Mouse (Mus musculus): ENCODE measurements at regions not wholly inside any gene's neighbourhood (a gene's known extent, or its start where the extent isn't known, plus 50 kb on each side); places are given as distances from the start of the nearest gene placed in this dataset.
A peak's percentile ranks its signal among the peaks of the same experiment; 100 is the strongest.
"Not testable (repeated sequence)": the region's sequence is repeated elsewhere in the genome, so short reads cannot be mapped to it uniquely, and the experiment has no call there.

DNA sequence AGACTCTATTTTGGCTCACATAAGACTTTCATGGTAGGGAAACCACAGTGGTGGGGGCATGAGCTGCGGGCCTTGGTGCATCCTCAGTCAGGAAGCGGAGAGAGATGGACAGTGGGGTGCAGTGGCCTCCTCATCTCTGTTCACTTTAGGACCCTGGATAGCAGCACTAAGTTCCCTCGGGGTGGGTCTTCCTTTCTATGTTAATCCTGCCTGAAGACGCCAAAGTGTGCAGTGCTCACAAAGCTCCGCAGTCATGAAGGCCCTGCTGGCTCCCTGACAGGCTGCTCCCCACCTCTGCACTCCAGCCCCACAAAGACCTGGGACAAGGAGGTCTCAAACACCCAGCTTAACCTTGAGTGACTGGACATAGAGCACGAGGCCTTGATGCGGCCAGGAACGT is 56.8 kb downstream of the Sox1 start:
- Histone ChIP-seq H3K36me3 (replicated peaks) (no peaks in the 10 kb centered on the region), H3K27ac (0 out of 2 replicates have a peak overlapping the region, but pooled peaks have one; percentile 44), H3K9me3 (peaks cover 4% of the 10 kb centered on the region; the same call in 1 of the 2 replicates), H3K4me3 (no peak overlapping the region), H3K27me3 (ENCODE audit: poor library complexity, severe bottlenecking) (peaks cover 67% of the 10 kb centered on the region), H3K4me1 (peaks cover 8% of the 10 kb centered on the region)
- WGBS = 59% methylated on average over 8 of the region's 8 CpGs
- DNase-seq (ENCODE audit: extremely low spot score, low spot score) = no peak

DNA sequence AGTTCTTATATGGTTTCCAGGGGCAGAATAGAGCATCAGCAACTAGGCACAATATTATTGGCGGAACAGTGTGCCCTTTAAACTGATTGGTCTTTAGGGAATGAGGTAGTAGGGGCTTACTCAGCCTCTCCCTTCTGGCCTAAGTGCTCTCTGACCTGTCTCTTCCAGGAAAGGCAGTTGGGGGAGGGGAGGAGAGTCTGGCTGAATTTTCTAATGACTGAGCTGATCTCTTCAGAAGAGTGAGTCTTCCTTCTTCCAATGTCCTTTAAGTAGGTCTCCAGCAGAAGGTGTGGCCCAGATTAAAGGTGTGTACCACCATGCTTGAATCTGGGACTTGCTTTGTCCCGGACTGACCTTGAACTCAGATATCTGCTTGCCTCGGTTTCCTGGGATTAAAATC is 60.3 kb downstream of the Sox1 start:
- Histone ChIP-seq H3K27me3 (ENCODE audit: poor library complexity, severe bottlenecking) (peaks cover 77% of the 10 kb centered on the region), H3K4me1 (peaks cover 19% of the 10 kb centered on the region)
- H3K36me3 ChIP-seq (replicated peaks); H3K4me3 ChIP-seq; H3K27ac ChIP-seq; DNase-seq (ENCODE audit: extremely low spot score, low spot score); H3K9me3 ChIP-seq: not testable (repeated sequence)
- WGBS = 88% methylated on average over 3 of the region's 3 CpGs

DNA sequence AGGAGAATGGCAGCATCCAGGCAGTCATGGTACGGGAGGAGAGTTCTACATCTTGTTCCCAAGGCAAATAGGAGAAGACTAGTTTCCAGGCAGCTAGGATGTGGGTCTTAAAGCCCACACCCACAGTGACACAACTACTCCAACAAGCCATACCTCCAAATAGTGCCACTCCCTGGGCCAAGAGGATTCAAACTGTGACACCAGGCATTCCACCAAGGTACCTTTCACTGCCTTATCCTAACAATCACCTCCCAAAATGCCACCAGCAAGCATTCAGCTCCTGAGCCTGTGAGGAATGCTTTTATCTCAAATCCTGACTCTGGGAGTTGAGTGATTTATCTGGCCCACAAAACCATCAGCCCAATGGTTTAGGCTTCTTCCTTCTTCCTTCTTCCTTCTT is 61.2 kb downstream of the Sox1 start:
- Histone ChIP-seq H3K4me1 (peaks cover 25% of the 10 kb centered on the region), H3K27me3 (ENCODE audit: poor library complexity, severe bottlenecking) (peaks cover 78% of the 10 kb centered on the region), H3K27ac (no peak overlapping the region), H3K36me3 (replicated peaks) (no peaks in the 10 kb centered on the region), H3K4me3 (no peak overlapping the region), H3K9me3 (no peaks in the 10 kb centered on the region)
- DNase-seq (ENCODE audit: extremely low spot score, low spot score) = no peak
- 87% methylated on average over 1 of the region's 1 CpGs for WGBS

GRCm38 (mm10) chr8:12457015-12457414 is 61.9 kb downstream of the Sox1 start:
- H3K27me3 ChIP-seq (ENCODE audit: poor library complexity, severe bottlenecking) = peaks cover 80% of the 10 kb centered on the region
- WGBS = 68% methylated on average over 7 of the region's 7 CpGs

GRCm38 (mm10) chr8:12466845-12467244 is 71.8 kb downstream of the Sox1 start:
- Histone ChIP-seq H3K4me1 (peaks cover 51% of the 10 kb centered on the region), H3K9me3 (no peaks in the 10 kb centered on the region), H3K27me3 (ENCODE audit: poor library complexity, severe bottlenecking) (peaks cover 92% of the 10 kb centered on the region), H3K27ac (no peak overlapping the region), H3K36me3 (replicated peaks) (no peaks in the 10 kb centered on the region), H3K4me3 (no peak overlapping the region)
- 86% methylated on average over 7 of the region's 7 CpGs for WGBS
- DNase-seq (ENCODE audit: extremely low spot score, low spot score) = no peak

More at GRCm38 (mm10) chr8:12457015-12457414, 61.9 kb downstream of the Sox1 start:
- no peak for DNase-seq (ENCODE audit: extremely low spot score, low spot score)
- Histone ChIP-seq H3K9me3 (no peaks in the 10 kb centered on the region), H3K4me1 (peaks cover 32% of the 10 kb centered on the region), H3K27ac (peak overlapping the region; percentile 67), H3K36me3 (replicated peaks) (no peaks in the 10 kb centered on the region), H3K4me3 (no peak overlapping the region)

GRCm38 (mm10) chr8:12467386-12468326 is 72.6 kb downstream of the Sox1 start:
- 62% methylated on average over 36 of the region's 36 CpGs for WGBS
- Histone ChIP-seq H3K9me3 (no peaks in the 10 kb centered on the region), H3K27ac (peak overlapping the region; percentile 57), H3K4me3 (no peak overlapping the region), H3K27me3 (ENCODE audit: poor library complexity, severe bottlenecking) (peaks cover 95% of the 10 kb centered on the region), H3K4me1 (peaks cover 47% of the 10 kb centered on the region), H3K36me3 (replicated peaks) (no peaks in the 10 kb centered on the region)
- DNase-seq (ENCODE audit: extremely low spot score, low spot score) = peak; percentile 54

- H3K27me3 ChIP-seq (ENCODE audit: poor library complexity, severe bottlenecking) = peaks cover 98% of the 10 kb centered on the region
Observed at GRCm38 (mm10) chr8:12477449-12478401, 82.6 kb downstream of the Sox1 start.

GRCm38 (mm10) chr8:12481918-12482317 is 86.8 kb downstream of the Sox1 start:
- 43% methylated on average over 14 of the region's 14 CpGs for WGBS
- H3K36me3 ChIP-seq (replicated peaks) = no peaks in the 10 kb centered on the region
- peak overlapping the region; percentile 72 for H3K27ac ChIP-seq
- DNase-seq (ENCODE audit: extremely low spot score, low spot score) = no peak
- peaks cover 87% of the 10 kb centered on the region for H3K4me1 ChIP-seq
- H3K27me3 ChIP-seq (ENCODE audit: poor library complexity, severe bottlenecking) = peaks cover 98% of the 10 kb centered on the region
- peaks cover 4% of the 10 kb centered on the region; the same call in 1 of the 2 replicates for H3K9me3 ChIP-seq
- no peak overlapping the region for H3K4me3 ChIP-seq

More at GRCm38 (mm10) chr8:12477449-12478401, 82.6 kb downstream of the Sox1 start:
- peaks cover 54% of the 10 kb centered on the region for H3K4me1 ChIP-seq
- peak; percentile 64 for DNase-seq (ENCODE audit: extremely low spot score, low spot score)
- H3K4me3 ChIP-seq = peak overlapping the region; percentile 47
- 7% methylated on average over 39 of the region's 39 CpGs for WGBS
- peak overlapping the region; percentile 88 for H3K27ac ChIP-seq
- H3K9me3 ChIP-seq = peaks cover 18% of the 10 kb centered on the region; the same call in 1 of the 2 replicates
- no peaks in the 10 kb centered on the region for H3K36me3 ChIP-seq (replicated peaks)

DNA sequence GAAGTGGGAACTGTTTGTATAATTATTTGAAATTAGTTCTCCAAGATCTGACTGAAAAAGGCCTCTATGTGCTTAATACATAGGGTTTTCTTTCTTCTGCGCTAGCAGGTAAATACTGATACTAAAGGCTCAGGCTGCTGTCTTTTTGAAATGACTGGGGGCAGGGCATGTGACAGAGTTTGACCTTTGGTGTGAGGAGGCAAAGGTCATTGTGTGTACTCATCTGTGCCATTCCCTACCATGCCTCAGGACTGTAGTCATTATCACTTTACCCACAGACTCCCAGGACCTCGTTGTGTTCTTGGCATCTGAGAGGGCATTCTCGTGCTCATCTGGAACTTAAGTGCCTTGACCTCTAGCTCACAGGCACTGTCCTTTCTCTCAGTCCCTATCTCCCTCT is 88.5 kb downstream of the Sox1 start:
- no peak overlapping the region for H3K4me3 ChIP-seq
- peaks cover 81% of the 10 kb centered on the region for H3K4me1 ChIP-seq
- DNase-seq (ENCODE audit: extremely low spot score, low spot score) = no peak
- H3K36me3 ChIP-seq (replicated peaks) = no peaks in the 10 kb centered on the region
- H3K27ac ChIP-seq = no peak overlapping the region
- H3K9me3 ChIP-seq = no peaks in the 10 kb centered on the region
- H3K27me3 ChIP-seq (ENCODE audit: poor library complexity, severe bottlenecking) = peaks cover 98% of the 10 kb centered on the region
- WGBS = 84% methylated on average over 3 of the region's 3 CpGs

GRCm38 (mm10) chr8:12485326-12485725 is 87.5 kb upstream of the Spaca7 start:
- H3K4me1 ChIP-seq = peaks cover 63% of the 10 kb centered on the region
- 85% methylated on average over 7 of the region's 7 CpGs for WGBS

DNA sequence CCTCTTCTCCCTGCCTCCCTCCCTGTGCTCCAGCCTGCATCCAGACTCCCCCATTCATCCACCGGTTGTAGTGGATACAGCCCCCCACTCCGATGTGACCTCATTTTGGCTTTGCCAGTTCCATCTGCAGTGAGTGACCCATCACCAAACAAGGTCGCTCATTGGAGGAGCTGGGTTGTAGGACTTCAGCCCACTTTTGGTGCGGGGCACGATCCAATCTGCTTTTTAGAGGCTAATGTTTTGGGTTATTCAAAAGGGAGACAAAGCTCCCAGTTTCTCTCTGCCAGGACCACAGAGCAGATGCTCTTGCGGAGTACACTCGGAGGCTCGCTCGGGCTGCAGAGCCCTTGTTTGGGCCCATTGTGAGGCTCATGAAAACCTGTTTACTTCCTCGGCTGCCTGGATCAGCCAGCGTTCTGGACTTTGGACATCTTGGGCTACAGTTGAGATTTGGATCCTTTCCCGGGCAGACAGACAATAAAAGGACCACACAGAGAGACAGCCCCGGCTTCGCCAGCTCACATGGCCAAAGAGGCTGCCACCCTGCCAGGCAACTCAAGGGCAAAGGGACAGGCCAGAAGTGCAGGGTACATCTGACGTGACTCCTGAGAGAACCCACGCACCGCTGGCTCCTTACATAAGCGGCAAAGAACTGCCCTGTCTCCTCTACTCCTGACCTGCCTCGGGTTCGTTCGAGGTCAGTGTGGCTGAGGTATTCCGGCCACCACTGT is 86.3 kb upstream of the Spaca7 start:
- Histone ChIP-seq H3K27me3 (ENCODE audit: poor library complexity, severe bottlenecking) (peaks cover 86% of the 10 kb centered on the region), H3K4me1 (peaks cover 56% of the 10 kb centered on the region), H3K9me3 (no peaks in the 10 kb centered on the region), H3K27ac (peak overlapping the region; percentile 71), H3K36me3 (replicated peaks) (no peaks in the 10 kb centered on the region), H3K4me3 (no peak overlapping the region)
- WGBS = 71% methylated on average over 22 of the region's 22 CpGs
- DNase-seq (ENCODE audit: extremely low spot score, low spot score) = no peak

More at GRCm38 (mm10) chr8:12485326-12485725, 87.5 kb upstream of the Spaca7 start:
- H3K27me3 ChIP-seq (ENCODE audit: poor library complexity, severe bottlenecking) = peaks cover 94% of the 10 kb centered on the region
- no peaks in the 10 kb centered on the region for H3K9me3 ChIP-seq
- H3K27ac ChIP-seq = 0 out of 2 replicates have a peak overlapping the region, but pooled peaks have one; percentile 71
- DNase-seq (ENCODE audit: extremely low spot score, low spot score) = no peak
- H3K4me3 ChIP-seq = no peak overlapping the region
- H3K36me3 ChIP-seq (replicated peaks) = no peaks in the 10 kb centered on the region

- Histone ChIP-seq H3K36me3 (replicated peaks) (no peaks in the 10 kb centered on the region), H3K4me3 (no peak overlapping the region), H3K27ac (peak overlapping the region; percentile 71; the same call in 1 of the 2 replicates), H3K27me3 (ENCODE audit: poor library complexity, severe bottlenecking) (peaks cover 85% of the 10 kb centered on the region), H3K4me1 (peaks cover 50% of the 10 kb centered on the region), H3K9me3 (no peaks in the 10 kb centered on the region)
- WGBS = 41% methylated on average over 11 of the region's 11 CpGs
- no peak for DNase-seq (ENCODE audit: extremely low spot score, low spot score)
Observed at GRCm38 (mm10) chr8:12487201-12487600, 85.6 kb upstream of the Spaca7 start.

Data from forebrain, embryonic 10.5 days (tissue).